Mouse (Mus musculus): ENCODE measurements around the gene Ifi35. TPM values are rescaled to one million over a fixed set of nuclear protein-coding genes. Genes with fewer than 3 reads are reported as not detected.

The Ifi35 gene
- total RNA-seq, 2 experiments from 2014 or later = 8.0 to 8.9 TPM

Small RNA genes lying within 50 kb of the gene (microRNA-seq; reads per million reads assigned to microRNA genes)
- gene Mir6929 = not detected

Other genes with a start within 250 kb of the Ifi35 start
- 10 to 100 TPM; 19.3 to 24.6 TPM for gene Ezh1, start 221.9 kb upstream of the Ifi35 start, total RNA-seq (2021)
- 10 to 100 TPM; 82.6 to 85.8 TPM for gene Ramp2, start 202.4 kb upstream of the Ifi35 start, total RNA-seq (2021)
- 10 to 100 TPM; 48.6 to 48.8 TPM for gene Vps25, start 194.7 kb upstream of the Ifi35 start, total RNA-seq (2021)
- gene Wnk4, start 187.8 kb upstream of the Ifi35 start, total RNA-seq (2021) = 1 to 10 TPM in 1 of 2 experiments, under 1 TPM in 1; 0.83 to 1.7 TPM
- under 1 TPM; 0.32 to 0.39 TPM for gene Cntd1, start 169.4 kb upstream of the Ifi35 start, total RNA-seq (2021)
- 10 to 100 TPM; 59.8 to 71.2 TPM for gene Coa3, start 169.3 kb upstream of the Ifi35 start, total RNA-seq (2021)
- 10 to 100 TPM; 82.5 to 86.9 TPM for gene Becn1, start 146.1 kb upstream of the Ifi35 start, total RNA-seq (2021)
- 10 to 100 TPM; 62.6 to 84.7 TPM for gene Psme3, start 132.2 kb upstream of the Ifi35 start, total RNA-seq (2021)
- 1 to 10 TPM; 2.8 to 3.0 TPM for gene Aoc2, start 123.3 kb upstream of the Ifi35 start, total RNA-seq (2021)
- gene Aoc3, start 117.8 kb upstream of the Ifi35 start, total RNA-seq (2021) = 10 to 100 TPM; 47.2 to 49.8 TPM
- under 1 TPM in 1 of 2 experiments, not detected in 1; 0.47 TPM for gene G6pc, start 80.8 kb upstream of the Ifi35 start, total RNA-seq (2021)
- 10 to 100 TPM; 15.6 to 20.3 TPM for gene Aarsd1, start 30.8 kb upstream of the Ifi35 start, total RNA-seq (2021)
- 1 to 10 TPM; 4.5 to 7.3 TPM for gene Gm27029, start 23.6 kb upstream of the Ifi35 start, total RNA-seq (2021)
- 1 to 10 TPM; 8.6 to 9.5 TPM for gene Rundc1, start 23.3 kb upstream of the Ifi35 start, total RNA-seq (2021)
- gene Ptges3l, start 23.1 kb upstream of the Ifi35 start, total RNA-seq (2021) = 10 to 100 TPM; 56.2 to 80.9 TPM
- gene Rpl27, start 6.1 kb upstream of the Ifi35 start, total RNA-seq (2021) = 10 to 100 TPM; 81.3 to 87.8 TPM
- 1 to 10 TPM; 8.1 to 8.3 TPM for gene Rnd2, start 16.6 kb downstream of the Ifi35 start, total RNA-seq (2021)
- 10 to 100 TPM; 72.6 to 79.3 TPM for gene Vat1, start 17.8 kb downstream of the Ifi35 start, total RNA-seq (2021)
- 1 to 10 TPM; 7.3 to 9.2 TPM for gene Brca1, start 103.5 kb downstream of the Ifi35 start, total RNA-seq (2021)
- gene Nbr1, start 103.7 kb downstream of the Ifi35 start, total RNA-seq (2021) = 100 to 1,000 TPM in 1 of 2 experiments, 10 to 100 TPM in 1; 93.3 to 134 TPM
- gene Tmem106a, start 133.8 kb downstream of the Ifi35 start, total RNA-seq (2021) = 10 to 100 TPM in 1 of 2 experiments, 1 to 10 TPM in 1; 7.0 to 14.0 TPM
- gene Gm11634, start 150.8 kb downstream of the Ifi35 start, total RNA-seq (2021) = not detected
- gene Rdm1, start 178.8 kb downstream of the Ifi35 start, total RNA-seq (2021) = 10 to 100 TPM; 15.4 to 18.4 TPM
- gene Arl4d, start 217.1 kb downstream of the Ifi35 start, total RNA-seq (2021) = 10 to 100 TPM in 1 of 2 experiments, 1 to 10 TPM in 1; 7.1 to 10.0 TPM

Measured in gastrocnemius, postnatal 4 days (tissue).